Mouse (Mus musculus): ENCODE measurements around the gene Olfr295. TPM values are rescaled to one million over a fixed set of nuclear protein-coding genes. Genes with fewer than 3 reads are reported as not detected.

Gene Olfr295
- polyA plus RNA-seq (2015; fragmentation: Nextera tagmentation; extraction: Ambion mirVana): not detected in 2 replicates

GRCm38 (mm10) chr7:86583562-86583961, at the start of gene Olfr295:
Gene Olfr295 (plus strand): TSS chr7:86583862.

GRCm38 (mm10) chr7:86616543-86616942, 32.9 kb downstream of the Olfr295 start, which contains the start of gene Olfr294:
Gene Olfr294 (minus strand): TSS chr7:86616643.

Other genes starting within 250 kb of the Olfr295 start
- gene Olfr307, start 246.3 kb upstream of the Olfr295 start, polyA plus RNA-seq (2015; fragmentation: Nextera tagmentation; extraction: Ambion mirVana): not detected in 2 replicates
- not detected in 2 replicates for gene Olfr305, start 216.9 kb upstream of the Olfr295 start, polyA plus RNA-seq (2015; fragmentation: Nextera tagmentation; extraction: Ambion mirVana)
- gene Olfr304, start 197.2 kb upstream of the Olfr295 start, polyA plus RNA-seq (2015; fragmentation: Nextera tagmentation; extraction: Ambion mirVana): not detected in 2 replicates
- gene Olfr303, start 186.1 kb upstream of the Olfr295 start, polyA plus RNA-seq (2015; fragmentation: Nextera tagmentation; extraction: Ambion mirVana): not detected in 2 replicates
- not detected in 2 replicates for gene Olfr301, start 180.0 kb upstream of the Olfr295 start, polyA plus RNA-seq (2015; fragmentation: Nextera tagmentation; extraction: Ambion mirVana)
- gene Olfr299, start 123.9 kb upstream of the Olfr295 start, polyA plus RNA-seq (2015; fragmentation: Nextera tagmentation; extraction: Ambion mirVana): not detected in 2 replicates
- gene Olfr298, start 91.4 kb upstream of the Olfr295 start, polyA plus RNA-seq (2015; fragmentation: Nextera tagmentation; extraction: Ambion mirVana): not detected in 2 replicates
- not detected in 2 replicates for gene Olfr297, start 63.9 kb upstream of the Olfr295 start, polyA plus RNA-seq (2015; fragmentation: Nextera tagmentation; extraction: Ambion mirVana)
- not detected in 2 replicates for gene Olfr294, start 32.8 kb downstream of the Olfr295 start, polyA plus RNA-seq (2015; fragmentation: Nextera tagmentation; extraction: Ambion mirVana)
- not detected in 2 replicates for gene Olfr293, start 65.2 kb downstream of the Olfr295 start, polyA plus RNA-seq (2015; fragmentation: Nextera tagmentation; extraction: Ambion mirVana)
- gene Olfr292, start 104.5 kb downstream of the Olfr295 start, polyA plus RNA-seq (2015; fragmentation: Nextera tagmentation; extraction: Ambion mirVana): not detected in 2 replicates
- 0.17 and 0.25 TPM in 2 replicates for gene Folh1, start 192.1 kb downstream of the Olfr295 start, polyA plus RNA-seq (2015; fragmentation: Nextera tagmentation; extraction: Ambion mirVana)
- gene Vmn2r77, start 211.2 kb downstream of the Olfr295 start, polyA plus RNA-seq (2015; fragmentation: Nextera tagmentation; extraction: Ambion mirVana): not detected in 2 replicates

Data from urinary bladder, postnatal 0 days (tissue).